Mouse (Mus musculus) mouse embryonic stem cell (cell line): ENCODE measurements around the gene Gm2431.
"Not testable (repeated sequence)": the region's sequence is repeated elsewhere in the genome, so short reads cannot be mapped to it uniquely, and the experiment has no call there.

Source experiments
- in situ Hi-C, 2 experiments: fragments of 300-500 bp; cut with MboI; formaldehyde crosslinking; loops; 1 replicate in 1 of 2; 3 replicates in 1 of 2; pipeline ENCODE4 v1.14.3; 2019 to 2020; ENCODE audit warnings: low sequenced_read_pairs in 2 of 2, low pct_unique_long_range_greater_than_20kb in 1 of 2, mixed read lengths in 1 of 2; ENCODE audit not compliant: unreplicated experiment in 1 of 2

Gene Gm2431

GRCm38 (mm10) chr7:142258254-142258653 lies at the start of gene Gm2431:
Gene Gm2431, minus strand, starts transcription at chr7:142258354.
- in situ Hi-C loops = not testable (repeated sequence)

- in situ Hi-C loops = not testable (repeated sequence)
Observed at GRCm38 (mm10) chr7:142303929-142304328, 45.8 kb upstream of the Gm2431 start.

GRCm38 (mm10) chr7:142303249-142303648 lies 45.1 kb upstream of the Gm2431 start, which contains the start of gene Krtap5-4:
Gene Krtap5-4, plus strand, starts transcription at chr7:142303549.
- in situ Hi-C loops = no loop called here

GRCm38 (mm10) chr7:142297018-142297417 lies 38.9 kb upstream of the Gm2431 start, which contains the start of gene Krtap5-1:
Gene Krtap5-1, minus strand, starts transcription at chr7:142297118.
- in situ Hi-C loops = not testable (repeated sequence)

- in situ Hi-C loops = not testable (repeated sequence)
Observed at GRCm38 (mm10) chr7:142296108-142296507, 38.0 kb upstream of the Gm2431 start.

- in situ Hi-C loops = no loop called here
Observed at GRCm38 (mm10) chr7:142295418-142295817, 37.3 kb upstream of the Gm2431 start.

GRCm38 (mm10) chr7:142293851-142294250 lies 35.7 kb upstream of the Gm2431 start:
- in situ Hi-C loops = not testable (repeated sequence)

GRCm38 (mm10) chr7:142285910-142286612 lies 27.9 kb upstream of the Gm2431 start:
- in situ Hi-C loops = not testable (repeated sequence)

- in situ Hi-C loops = no loop called here
Observed at GRCm38 (mm10) chr7:142285130-142285835, 27.1 kb upstream of the Gm2431 start.

- in situ Hi-C loops = no loop called here
Observed at GRCm38 (mm10) chr7:142284615-142285080, 26.5 kb upstream of the Gm2431 start.

GRCm38 (mm10) chr7:142284023-142284591 lies 26.0 kb upstream of the Gm2431 start:
- in situ Hi-C loops = no loop called here

GRCm38 (mm10) chr7:142282847-142283246 lies 24.7 kb upstream of the Gm2431 start:
- in situ Hi-C loops = not testable (repeated sequence)

GRCm38 (mm10) chr7:142279291-142279690 lies 21.1 kb upstream of the Gm2431 start:
- in situ Hi-C loops = not testable (repeated sequence)

GRCm38 (mm10) chr7:142278183-142278582 lies 20.0 kb upstream of the Gm2431 start:
- in situ Hi-C loops = not testable (repeated sequence)

GRCm38 (mm10) chr7:142274263-142274662 lies 16.1 kb upstream of the Gm2431 start, which contains the start of gene Gm4559:
Gene Gm4559, minus strand, starts transcription at chr7:142274363.
- in situ Hi-C loops = not testable (repeated sequence)

GRCm38 (mm10) chr7:142255517-142255916 lies 2.6 kb downstream of the Gm2431 start:
- in situ Hi-C loops = no loop called here

- in situ Hi-C loops = loop anchor here (5.0 to 10.0 kb wide), 2 partner anchors 103 to 105 kb away; partner anchors contain the start of gene Gm45337 (in 1 of the 2)
Observed at GRCm38 (mm10) chr7:142249824-142250223, 8.3 kb downstream of the Gm2431 start.

- in situ Hi-C loops = loop anchor here in 1 of 2 experiments (10.0 kb wide), 1 partner anchor 96 kb away; the partner anchor contains the start of gene Gm45337
Observed at GRCm38 (mm10) chr7:142240978-142241377, 17.2 kb downstream of the Gm2431 start, which contains the start of gene Gm40460. Gene Gm40460, minus strand, starts transcription at chr7:142241078.

- in situ Hi-C loops = no loop called here
Observed at GRCm38 (mm10) chr7:142231540-142231939, 26.6 kb downstream of the Gm2431 start.
